Mouse (Mus musculus): ENCODE results near the gene Man2b1. TPM values are rescaled to one million over a fixed set of nuclear protein-coding genes. Genes with fewer than 3 reads are reported as not detected.

Gene Man2b1
- polyA plus RNA-seq, 1 experiment from 2014 or later = 59.8 TPM

DNA sequence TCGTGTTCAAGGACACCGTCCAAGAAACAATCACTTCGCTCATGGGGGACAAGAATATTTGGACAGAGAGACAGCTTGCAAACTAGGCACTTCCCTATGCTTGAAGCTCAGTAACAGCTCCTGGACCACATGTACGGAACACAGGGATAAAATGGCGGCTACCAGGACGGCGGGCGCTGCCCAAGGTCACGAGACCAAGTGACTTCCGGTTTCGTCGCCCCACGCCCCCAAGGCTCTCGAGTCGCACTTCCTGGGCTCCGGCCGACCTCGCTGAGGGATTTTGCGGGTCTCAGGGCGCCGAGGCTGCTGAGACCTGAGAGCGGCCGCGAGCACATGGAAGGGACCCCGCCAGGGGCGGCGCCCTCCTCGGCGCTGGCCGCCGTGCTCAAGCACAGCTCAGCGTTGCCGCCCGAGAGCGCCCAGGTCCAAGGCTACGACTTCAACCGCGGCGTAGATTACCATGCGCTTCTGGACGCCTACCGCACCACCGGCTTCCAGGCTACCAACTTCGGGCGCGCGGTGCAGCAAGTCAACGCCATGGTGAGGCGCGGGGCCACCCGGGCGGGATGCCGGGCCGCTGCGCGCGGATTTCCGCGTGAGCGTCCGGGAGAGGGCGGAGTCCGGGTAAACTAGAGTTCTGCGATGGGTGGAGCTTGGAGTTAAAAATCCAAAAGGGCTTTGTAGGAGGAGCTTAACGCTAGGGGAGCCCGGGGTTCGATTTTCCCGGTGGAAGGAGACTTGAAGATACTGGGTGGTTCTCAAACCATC, 11.4 kb upstream of the Man2b1 start, which contains the start of gene Dhps:
Dhps (plus strand) TSS at position 244 of the 768 bp plus-strand sequence.
- H3K27me3 ChIP-seq (ENCODE audit: control insufficient read depth, insufficient read depth, low read length) = no peaks in the 10 kb centered on the region
- H3K4me2 ChIP-seq (ENCODE audit: low read depth, low read length) = peak within 1 kb of the TSS; percentile 94
- H3K4me3 ChIP-seq (replicated peaks; ENCODE audit: low read length) = peak within 1 kb of the TSS; percentile 86
- ATAC-seq (ENCODE audit: insufficient read depth, low FRiP score) = peak; percentile 91
- WGBS = under 1% methylated on average over 68 of the region's 68 CpGs
- H3K36me3 ChIP-seq (ENCODE audit: control insufficient read depth, insufficient read depth, low read length) = no peaks in the 10 kb centered on the region; the same call in 1 of the 2 replicates
- peak within 1 kb of the TSS; percentile 97 for H3K27ac ChIP-seq (ENCODE audit: low read length)
- peaks cover 11% of the 10 kb centered on the region for H3K4me1 ChIP-seq (ENCODE audit: control insufficient read depth, insufficient read depth, low read length)
- H3K9me3 ChIP-seq (replicated peaks; ENCODE audit: control insufficient read depth, low read length) = no peaks in the 10 kb centered on the region
- peak within 1 kb of the TSS; percentile 98 for H3K9ac ChIP-seq (ENCODE audit: low read length)

DNA sequence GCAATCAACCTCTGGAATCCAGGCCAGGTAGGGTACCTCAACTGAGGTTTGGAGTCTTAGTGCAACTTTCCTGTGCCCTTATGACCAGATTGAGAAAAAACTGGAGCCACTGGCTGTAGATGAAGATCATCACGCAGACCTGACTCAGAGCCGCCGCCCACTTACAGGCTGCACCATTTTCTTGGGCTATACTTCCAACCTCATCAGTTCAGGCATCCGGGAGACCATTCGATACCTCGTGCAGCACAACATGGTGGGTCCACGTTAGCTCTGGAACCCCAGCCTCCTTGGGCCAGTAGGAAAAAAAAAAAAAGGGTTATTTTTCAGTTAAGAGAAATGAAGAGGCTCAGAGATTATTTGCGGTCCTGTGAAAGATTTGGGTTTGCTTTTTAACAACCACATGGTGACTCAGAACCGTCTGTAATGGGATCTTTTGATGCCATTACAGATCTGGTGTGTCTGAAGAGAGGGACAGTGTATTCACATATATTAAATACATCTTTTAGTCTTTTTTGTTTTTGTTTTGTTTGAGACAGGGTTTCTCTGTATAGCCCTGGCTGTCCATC, 10.6 kb upstream of the Man2b1 start:
- peaks cover 11% of the 10 kb centered on the region for H3K4me1 ChIP-seq (ENCODE audit: control insufficient read depth, insufficient read depth, low read length)
- H3K4me3 ChIP-seq (replicated peaks; ENCODE audit: low read length) = peak overlapping the region; percentile 86
- no peaks in the 10 kb centered on the region for H3K27me3 ChIP-seq (ENCODE audit: control insufficient read depth, insufficient read depth, low read length)
- no peaks in the 10 kb centered on the region; the same call in 1 of the 2 replicates for H3K36me3 ChIP-seq (ENCODE audit: control insufficient read depth, insufficient read depth, low read length)
- WGBS = 31% methylated on average over 9 of the region's 9 CpGs
- H3K4me2 ChIP-seq (ENCODE audit: low read depth, low read length) = peak overlapping the region; percentile 94
- no peaks in the 10 kb centered on the region for H3K9me3 ChIP-seq (replicated peaks; ENCODE audit: control insufficient read depth, low read length)
- H3K27ac ChIP-seq (ENCODE audit: low read length) = peak overlapping the region; percentile 97
- no peak for ATAC-seq (ENCODE audit: insufficient read depth, low FRiP score)
- H3K9ac ChIP-seq (ENCODE audit: low read length) = peak overlapping the region; percentile 98

DNA sequence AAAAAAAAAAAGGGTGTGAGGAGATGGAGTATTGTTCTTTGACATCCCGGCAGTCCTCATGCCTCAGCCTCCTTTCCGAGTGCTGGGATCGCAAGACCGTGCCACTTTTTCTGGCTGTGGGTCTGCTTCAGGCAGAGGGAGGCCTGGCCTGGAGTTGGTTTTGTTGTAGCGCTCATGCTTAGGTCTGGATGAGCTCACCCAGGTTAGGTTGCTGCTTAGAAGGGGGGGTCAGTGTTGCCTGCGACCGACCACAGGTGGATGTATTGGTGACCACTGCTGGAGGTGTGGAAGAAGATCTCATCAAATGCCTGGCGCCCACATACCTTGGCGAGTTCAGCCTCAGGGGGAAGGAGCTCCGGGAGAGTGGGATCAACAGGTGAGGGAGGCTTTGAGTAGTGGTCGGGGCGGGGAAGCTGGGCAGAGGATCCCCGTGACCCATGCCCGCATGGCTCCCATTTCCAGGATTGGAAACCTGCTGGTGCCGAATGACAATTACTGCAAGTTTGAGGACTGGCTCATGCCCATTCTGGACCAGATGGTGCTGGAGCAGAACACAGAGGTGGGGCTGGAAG, 9.9 kb upstream of the Man2b1 start:
- Histone ChIP-seq H3K4me3 (replicated peaks; ENCODE audit: low read length) (no peak overlapping the region), H3K9ac (ENCODE audit: low read length) (no peak overlapping the region), H3K27ac (ENCODE audit: low read length) (no peak overlapping the region), H3K9me3 (replicated peaks; ENCODE audit: control insufficient read depth, low read length) (no peaks in the 10 kb centered on the region), H3K36me3 (ENCODE audit: control insufficient read depth, insufficient read depth, low read length) (no peaks in the 10 kb centered on the region; the same call in 1 of the 2 replicates), H3K4me1 (ENCODE audit: control insufficient read depth, insufficient read depth, low read length) (peaks cover 11% of the 10 kb centered on the region), H3K4me2 (ENCODE audit: low read depth, low read length) (no peak overlapping the region), H3K27me3 (ENCODE audit: control insufficient read depth, insufficient read depth, low read length) (no peaks in the 10 kb centered on the region)
- ATAC-seq (ENCODE audit: insufficient read depth, low FRiP score) = no peak
- 92% methylated on average over 15 of the region's 15 CpGs for WGBS

DNA sequence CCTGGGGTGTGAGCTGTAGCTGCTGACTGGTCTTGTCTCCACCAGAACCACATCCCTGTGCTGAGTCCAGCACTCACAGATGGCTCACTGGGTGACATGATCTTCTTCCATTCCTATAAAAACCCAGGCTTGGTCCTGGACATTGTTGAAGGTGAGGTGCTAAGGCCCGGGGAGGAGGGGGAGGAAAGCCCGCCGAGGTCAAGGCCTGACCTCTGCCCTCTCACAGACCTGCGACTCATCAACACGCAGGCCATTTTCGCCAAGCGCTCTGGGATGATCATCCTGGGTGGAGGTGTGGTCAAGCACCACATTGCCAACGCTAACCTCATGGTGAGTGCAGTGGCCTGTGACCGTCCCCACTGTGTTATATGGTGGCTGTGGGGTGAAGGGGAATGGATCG, 8.9 kb upstream of the Man2b1 start:
- Histone ChIP-seq H3K27me3 (ENCODE audit: control insufficient read depth, insufficient read depth, low read length) (no peaks in the 10 kb centered on the region), H3K4me2 (ENCODE audit: low read depth, low read length) (no peak overlapping the region), H3K36me3 (ENCODE audit: control insufficient read depth, insufficient read depth, low read length) (no peaks in the 10 kb centered on the region; the same call in 1 of the 2 replicates), H3K27ac (ENCODE audit: low read length) (no peak overlapping the region), H3K9ac (ENCODE audit: low read length) (no peak overlapping the region), H3K9me3 (replicated peaks; ENCODE audit: control insufficient read depth, low read length) (no peaks in the 10 kb centered on the region), H3K4me3 (replicated peaks; ENCODE audit: low read length) (no peak overlapping the region), H3K4me1 (ENCODE audit: control insufficient read depth, insufficient read depth, low read length) (peaks cover 11% of the 10 kb centered on the region)
- WGBS = 83% methylated on average over 10 of the region's 10 CpGs
- ATAC-seq (ENCODE audit: insufficient read depth, low FRiP score) = no peak

DNA sequence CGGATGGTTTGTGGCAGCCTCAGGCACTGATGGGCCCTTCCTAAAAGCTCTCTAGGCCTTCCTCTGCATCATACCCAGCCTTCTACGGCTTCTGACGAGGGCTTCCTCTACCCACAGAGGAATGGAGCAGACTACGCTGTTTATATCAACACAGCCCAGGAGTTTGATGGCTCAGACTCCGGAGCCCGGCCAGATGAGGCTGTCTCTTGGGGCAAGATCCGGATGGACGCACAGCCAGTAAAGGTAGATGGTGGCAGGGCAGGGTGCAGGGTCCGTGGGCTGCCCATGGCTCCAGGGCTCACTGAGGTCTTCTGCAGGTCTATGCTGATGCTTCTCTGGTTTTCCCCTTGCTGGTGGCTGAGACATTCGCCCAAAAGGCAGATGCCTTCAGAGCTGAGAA, 8.5 kb upstream of the Man2b1 start:
- Histone ChIP-seq H3K4me2 (ENCODE audit: low read depth, low read length) (no peak overlapping the region), H3K4me3 (replicated peaks; ENCODE audit: low read length) (no peak overlapping the region), H3K36me3 (ENCODE audit: control insufficient read depth, insufficient read depth, low read length) (no peaks in the 10 kb centered on the region; the same call in 1 of the 2 replicates), H3K27ac (ENCODE audit: low read length) (no peak overlapping the region), H3K9ac (ENCODE audit: low read length) (no peak overlapping the region), H3K4me1 (ENCODE audit: control insufficient read depth, insufficient read depth, low read length) (peaks cover 14% of the 10 kb centered on the region), H3K27me3 (ENCODE audit: control insufficient read depth, insufficient read depth, low read length) (no peaks in the 10 kb centered on the region), H3K9me3 (replicated peaks; ENCODE audit: control insufficient read depth, low read length) (no peaks in the 10 kb centered on the region)
- ATAC-seq (ENCODE audit: insufficient read depth, low FRiP score) = no peak
- WGBS = 82% methylated on average over 10 of the region's 10 CpGs

DNA sequence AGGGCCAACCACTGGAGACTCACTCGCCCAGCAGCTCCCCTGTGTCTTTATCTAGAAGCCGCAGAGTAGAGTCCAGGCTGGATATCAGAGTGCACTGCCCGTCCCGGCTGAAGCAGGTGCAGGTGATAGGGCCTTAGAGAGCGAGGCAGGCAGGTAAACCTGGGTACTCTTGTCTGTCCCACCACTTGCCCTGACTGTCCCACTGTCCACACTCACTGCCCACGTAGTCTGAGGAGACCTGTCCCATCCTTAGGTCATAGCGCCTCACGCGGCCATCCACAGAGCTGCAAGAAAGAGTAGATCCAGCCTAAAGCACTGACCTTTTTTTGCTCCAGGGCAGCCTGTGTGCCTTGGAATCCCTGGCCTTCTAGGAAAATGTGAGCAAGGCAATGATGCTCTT, 7.1 kb upstream of the Man2b1 start:
- 64% methylated on average over 9 of the region's 9 CpGs for WGBS
- Histone ChIP-seq H3K27me3 (ENCODE audit: control insufficient read depth, insufficient read depth, low read length) (no peaks in the 10 kb centered on the region), H3K27ac (ENCODE audit: low read length) (no peak overlapping the region), H3K4me2 (ENCODE audit: low read depth, low read length) (no peak overlapping the region), H3K9ac (ENCODE audit: low read length) (no peak overlapping the region), H3K4me3 (replicated peaks; ENCODE audit: low read length) (no peak overlapping the region), H3K4me1 (ENCODE audit: control insufficient read depth, insufficient read depth, low read length) (peaks cover 17% of the 10 kb centered on the region), H3K36me3 (ENCODE audit: control insufficient read depth, insufficient read depth, low read length) (no peaks in the 10 kb centered on the region; the same call in 1 of the 2 replicates), H3K9me3 (replicated peaks; ENCODE audit: control insufficient read depth, low read length) (no peaks in the 10 kb centered on the region)
- ATAC-seq (ENCODE audit: insufficient read depth, low FRiP score) = no peak

DNA sequence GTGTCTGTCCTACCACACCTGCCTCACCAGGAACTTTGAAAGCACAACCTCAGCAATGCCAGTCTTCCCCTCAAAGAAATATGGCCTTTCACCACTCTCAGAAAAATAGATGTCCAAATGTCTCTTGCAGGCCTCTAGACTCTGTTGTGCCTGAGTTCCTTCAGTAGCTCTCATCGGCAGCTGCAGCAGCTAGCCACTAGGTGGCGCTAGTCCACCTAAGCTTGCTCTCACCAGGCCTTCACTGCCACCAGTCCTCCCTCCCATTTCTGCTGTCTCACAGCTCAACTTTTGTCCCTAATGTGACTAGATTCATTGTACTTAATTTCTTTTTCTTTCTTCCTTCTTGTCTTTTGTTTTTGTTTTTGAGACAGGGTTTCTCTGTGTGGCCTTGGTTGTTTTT, 6.1 kb upstream of the Man2b1 start:
- WGBS = 2% methylated on average over 2 of the region's 2 CpGs
- Histone ChIP-seq H3K9me3 (replicated peaks; ENCODE audit: control insufficient read depth, low read length) (no peaks in the 10 kb centered on the region), H3K4me1 (ENCODE audit: control insufficient read depth, insufficient read depth, low read length) (peaks cover 17% of the 10 kb centered on the region), H3K4me3 (replicated peaks; ENCODE audit: low read length) (no peak overlapping the region), H3K36me3 (ENCODE audit: control insufficient read depth, insufficient read depth, low read length) (no peaks in the 10 kb centered on the region; the same call in 1 of the 2 replicates), H3K27ac (ENCODE audit: low read length) (no peak overlapping the region), H3K27me3 (ENCODE audit: control insufficient read depth, insufficient read depth, low read length) (no peaks in the 10 kb centered on the region), H3K4me2 (ENCODE audit: low read depth, low read length) (no peak overlapping the region), H3K9ac (ENCODE audit: low read length) (no peak overlapping the region)
- peak; percentile 58; the same call in 1 of the 2 replicates for ATAC-seq (ENCODE audit: insufficient read depth, low FRiP score)

DNA sequence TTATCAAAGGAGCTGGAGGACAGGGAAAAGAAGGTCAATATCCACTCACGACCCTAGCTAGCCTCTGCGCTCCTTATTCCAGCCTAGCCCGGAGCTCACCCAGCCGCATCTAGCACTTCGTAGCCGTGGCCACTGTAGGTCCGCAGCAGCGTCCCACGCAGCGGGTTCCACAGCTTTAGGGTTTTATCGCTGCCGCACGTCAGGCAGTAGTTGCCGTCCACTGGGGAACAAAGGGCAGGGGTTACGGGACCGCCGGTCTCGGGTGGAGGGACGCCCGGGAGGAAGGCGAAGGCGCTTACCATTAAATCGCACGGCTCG, 2.9 kb upstream of the Man2b1 start:
- peak overlapping the region; percentile 86 for H3K27ac ChIP-seq (ENCODE audit: low read length)
- peak overlapping the region; percentile 96 for H3K4me2 ChIP-seq (ENCODE audit: low read depth, low read length)
- H3K27me3 ChIP-seq (ENCODE audit: control insufficient read depth, insufficient read depth, low read length) = no peaks in the 10 kb centered on the region
- under 1% methylated on average over 25 of the region's 25 CpGs for WGBS
- no peaks in the 10 kb centered on the region for H3K9me3 ChIP-seq (replicated peaks; ENCODE audit: control insufficient read depth, low read length)
- peak overlapping the region; percentile 77 for H3K4me3 ChIP-seq (replicated peaks; ENCODE audit: low read length)
- no peak for ATAC-seq (ENCODE audit: insufficient read depth, low FRiP score)
- peaks cover 25% of the 10 kb centered on the region for H3K4me1 ChIP-seq (ENCODE audit: control insufficient read depth, insufficient read depth, low read length)
- H3K36me3 ChIP-seq (ENCODE audit: control insufficient read depth, insufficient read depth, low read length) = no peaks in the 10 kb centered on the region
- peak overlapping the region; percentile 96 for H3K9ac ChIP-seq (ENCODE audit: low read length)

Data from stomach, embryonic 16.5 days (tissue).